Mouse (Mus musculus): Measurements from ENCODE around the gene Kif11. TPM values are rescaled to one million over a fixed set of nuclear protein-coding genes. Genes with fewer than 3 reads are reported as not detected.

The Kif11 gene
- polyA plus RNA-seq (2014; fragmentation: Nextera tagmentation; extraction: Ambion mirVana) = 87.4 and 87.5 TPM in 2 replicates

DNA sequence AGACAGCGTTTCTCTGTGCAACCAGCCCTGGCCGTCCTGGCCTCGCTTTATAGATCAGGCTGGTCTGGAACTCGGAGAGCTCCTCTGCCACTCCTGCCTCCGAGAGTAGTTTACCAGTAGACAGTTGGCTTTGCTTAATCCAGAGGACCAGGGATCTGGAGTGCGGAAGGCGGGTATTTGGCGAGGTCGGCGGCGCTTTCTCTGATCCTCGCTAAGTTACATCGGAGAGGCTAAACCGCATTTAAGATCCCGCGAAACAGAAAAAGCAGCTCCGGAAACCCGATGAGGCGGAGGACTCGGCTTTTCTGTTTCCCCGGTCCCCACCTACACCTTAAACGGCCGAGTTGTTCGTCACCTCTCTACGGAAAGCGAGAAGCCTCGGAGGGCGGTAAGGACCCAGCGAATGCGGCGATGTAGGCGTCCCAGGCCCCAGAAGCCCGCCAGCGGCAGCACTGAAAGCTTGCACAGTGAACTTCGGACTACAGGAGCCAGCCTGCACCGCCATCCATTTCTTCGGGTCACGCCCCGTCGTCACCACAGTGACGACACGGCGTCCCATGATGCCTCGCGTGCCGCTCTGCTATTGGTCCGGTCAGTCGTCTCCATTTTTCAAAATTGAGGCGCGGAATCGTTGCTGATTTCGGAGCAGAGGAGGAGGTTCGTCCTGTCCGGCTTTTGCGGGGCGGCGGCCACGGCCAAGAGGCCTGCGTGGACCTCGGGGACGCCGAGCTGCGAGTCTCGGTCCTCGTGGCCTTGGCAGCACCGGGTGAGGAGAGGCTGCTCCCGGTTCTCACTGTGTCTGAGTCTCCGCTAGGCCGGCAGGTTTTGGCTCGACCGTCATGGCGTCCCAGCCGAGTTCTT is at the start of gene Kif11:
Gene Kif11, plus strand, starts transcription at position 649 of the 861 bp plus-strand sequence.
- no peak for TF ChIP-seq CTCF (IDR thresholded peaks at IDR 0.05; ENCODE audit: low read depth)
- WGBS = under 1% methylated on average over 73 of the region's 73 CpGs
- DNase-seq = peak; percentile 99

DNA sequence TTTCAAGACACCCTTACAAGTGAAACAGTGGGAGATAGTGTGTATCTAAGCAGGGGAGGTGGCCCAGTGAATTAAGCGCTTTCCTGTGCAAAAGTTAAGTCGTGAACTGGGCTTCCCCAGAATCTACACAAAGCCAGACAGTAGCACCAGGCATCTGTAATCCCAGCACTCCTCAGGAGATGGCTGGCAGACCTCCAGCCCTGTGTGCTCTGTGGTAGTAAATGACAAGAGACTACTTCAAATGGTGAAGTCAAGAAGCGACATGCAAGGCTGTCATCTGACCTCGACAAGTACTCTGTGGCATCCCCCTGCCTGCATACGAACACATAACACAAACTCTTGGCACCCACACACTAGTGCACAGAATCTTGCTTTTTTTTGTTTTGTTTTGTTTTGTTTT is 49.0 kb upstream of the Kif11 start:
- Histone ChIP-seq H3K36me3 (ENCODE audit: insufficient read depth) (peaks cover 4% of the 10 kb centered on the region; the same call in 1 of the 2 replicates), H3K4me2 (no peak overlapping the region), H3K9me3 (ENCODE audit: low read depth, low read length) (no peaks in the 10 kb centered on the region), H3K4me3 (ENCODE audit: low read depth, low read length) (no peak overlapping the region), H3K27ac (ENCODE audit: low read depth) (no peak overlapping the region), H3K9ac (no peak overlapping the region), H3K27me3 (ENCODE audit: insufficient read depth, low read length) (no peaks in the 10 kb centered on the region), H3K4me1 (ENCODE audit: insufficient read depth) (no peaks in the 10 kb centered on the region)
- no peak for ATAC-seq (ENCODE audit: insufficient read depth)
- WGBS = 71% methylated on average over 5 of the region's 5 CpGs
- DNase-seq = peak; percentile 14
- no peak for TF ChIP-seq CTCF (IDR thresholded peaks at IDR 0.05; ENCODE audit: low read depth)

More for the DNA sequence above, at the start of gene Kif11:
- Histone ChIP-seq H3K4me1 (ENCODE audit: insufficient read depth) (peaks cover 3% of the 10 kb centered on the region; the same call in 1 of the 2 replicates), H3K4me3 (ENCODE audit: low read depth, low read length) (peak within 1 kb of the TSS; percentile 96), H3K27ac (ENCODE audit: low read depth) (peak within 1 kb of the TSS; percentile 99), H3K4me2 (peak within 1 kb of the TSS; percentile 59), H3K9ac (peak within 1 kb of the TSS; percentile 90), H3K27me3 (ENCODE audit: insufficient read depth, low read length) (no peaks in the 10 kb centered on the region), H3K36me3 (ENCODE audit: insufficient read depth) (no peaks in the 10 kb centered on the region), H3K9me3 (ENCODE audit: low read depth, low read length) (no peaks in the 10 kb centered on the region)
- ATAC-seq (ENCODE audit: insufficient read depth) = peak; percentile 99

- WGBS = 72% methylated on average over 4 of the region's 4 CpGs
- DNase-seq (no peak), ATAC-seq (ENCODE audit: insufficient read depth) (no peak)
- Histone ChIP-seq H3K4me3 (ENCODE audit: low read depth, low read length) (no peak overlapping the region), H3K4me2 (no peak overlapping the region), H3K27ac (ENCODE audit: low read depth) (no peak overlapping the region), H3K4me1 (ENCODE audit: insufficient read depth) (no peaks in the 10 kb centered on the region), H3K9me3 (ENCODE audit: low read depth, low read length) (no peaks in the 10 kb centered on the region), H3K36me3 (ENCODE audit: insufficient read depth) (peaks cover 4% of the 10 kb centered on the region; the same call in 1 of the 2 replicates), H3K27me3 (ENCODE audit: insufficient read depth, low read length) (no peaks in the 10 kb centered on the region), H3K9ac (no peak overlapping the region)
- TF ChIP-seq CTCF (IDR thresholded peaks at IDR 0.05; ENCODE audit: low read depth) = no peak
These were observed 43.5 kb upstream of the Kif11 start for GRCm38 (mm10) chr19:37332726-37333125.

DNA sequence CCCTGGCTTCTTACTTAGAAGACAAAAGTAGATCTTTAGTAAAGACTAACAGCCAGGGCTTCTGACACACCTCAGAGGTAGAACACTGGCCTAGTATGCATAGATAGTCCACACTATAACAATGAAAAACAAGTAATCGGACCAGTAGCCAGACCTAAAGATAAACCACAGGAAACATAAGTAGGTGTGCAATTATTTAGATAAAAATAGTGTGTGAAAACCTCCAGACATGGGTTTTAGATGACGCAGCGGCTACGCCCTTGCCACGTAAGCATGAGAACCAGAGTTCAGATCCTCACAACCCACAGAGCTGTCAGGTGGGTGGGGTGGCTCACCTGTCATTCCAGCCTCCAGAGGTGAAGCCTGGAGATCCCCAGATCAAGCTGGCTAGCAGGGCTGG is 42.8 kb upstream of the Kif11 start:
- TF ChIP-seq CTCF (IDR thresholded peaks at IDR 0.05; ENCODE audit: low read depth) = no peak
- no peak overlapping the region for H3K27ac ChIP-seq (ENCODE audit: low read depth)
- H3K36me3 ChIP-seq (ENCODE audit: insufficient read depth) = peaks cover 1% of the 10 kb centered on the region; the same call in 1 of the 2 replicates
- 86% methylated on average over 5 of the region's 5 CpGs for WGBS
- ATAC-seq (ENCODE audit: insufficient read depth) (no peak), DNase-seq (no peak)
- no peak overlapping the region for H3K4me3 ChIP-seq (ENCODE audit: low read depth, low read length)
- no peaks in the 10 kb centered on the region for H3K27me3 ChIP-seq (ENCODE audit: insufficient read depth, low read length)
- H3K9ac ChIP-seq = no peak overlapping the region
- no peaks in the 10 kb centered on the region for H3K9me3 ChIP-seq (ENCODE audit: low read depth, low read length)
- H3K4me2 ChIP-seq = no peak overlapping the region
- no peaks in the 10 kb centered on the region for H3K4me1 ChIP-seq (ENCODE audit: insufficient read depth)

DNA sequence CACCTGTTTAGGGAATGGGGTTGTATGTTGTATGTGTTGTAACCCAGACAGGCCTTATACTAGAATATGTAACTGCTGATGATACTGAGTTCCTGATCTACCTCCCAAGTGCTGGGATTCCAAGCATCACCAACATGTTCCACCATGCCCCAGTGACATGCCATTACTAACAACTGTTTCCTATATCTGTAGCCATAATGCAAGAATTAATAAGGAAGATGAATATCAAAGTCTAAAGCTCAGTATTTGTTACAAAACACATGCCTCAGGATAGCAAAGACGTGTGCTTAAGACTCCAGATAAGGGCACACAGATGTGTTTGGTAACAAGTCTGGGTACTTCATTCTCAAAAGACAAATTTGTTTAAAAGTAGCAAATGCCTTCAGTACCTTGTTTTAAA is 40.8 kb upstream of the Kif11 start:
- WGBS = 60% methylated on average over 1 of the region's 1 CpGs
- ATAC-seq (ENCODE audit: insufficient read depth) (no peak), DNase-seq (no peak)
- H3K9ac ChIP-seq = no peak overlapping the region
- H3K27ac ChIP-seq (ENCODE audit: low read depth) = no peak overlapping the region
- H3K4me3 ChIP-seq (ENCODE audit: low read depth, low read length) = no peak overlapping the region
- no peaks in the 10 kb centered on the region for H3K9me3 ChIP-seq (ENCODE audit: low read depth, low read length)
- H3K36me3 ChIP-seq (ENCODE audit: insufficient read depth) = no peaks in the 10 kb centered on the region
- H3K27me3 ChIP-seq (ENCODE audit: insufficient read depth, low read length) = no peaks in the 10 kb centered on the region
- TF ChIP-seq CTCF (IDR thresholded peaks at IDR 0.05; ENCODE audit: low read depth) = no peak
- H3K4me2 ChIP-seq = no peak overlapping the region
- H3K4me1 ChIP-seq (ENCODE audit: insufficient read depth) = no peaks in the 10 kb centered on the region

GRCm38 (mm10) chr19:37337752-37338151 is 38.5 kb upstream of the Kif11 start, which contains the start of gene Ide:
Ide (minus strand) TSS chr19:37337852.
- TF ChIP-seq CTCF (IDR thresholded peaks at IDR 0.05; ENCODE audit: low read depth) = no peak
- Histone ChIP-seq H3K36me3 (ENCODE audit: insufficient read depth) (no peaks in the 10 kb centered on the region), H3K27ac (ENCODE audit: low read depth) (no peak within 1 kb of the TSS), H3K4me3 (ENCODE audit: low read depth, low read length) (no peak within 1 kb of the TSS), H3K4me1 (ENCODE audit: insufficient read depth) (no peaks in the 10 kb centered on the region), H3K27me3 (ENCODE audit: insufficient read depth, low read length) (no peaks in the 10 kb centered on the region), H3K9me3 (ENCODE audit: low read depth, low read length) (no peaks in the 10 kb centered on the region), H3K4me2 (no peak within 1 kb of the TSS), H3K9ac (no peak within 1 kb of the TSS)
- WGBS = 62% methylated on average over 4 of the region's 4 CpGs
- DNase-seq = no peak
- ATAC-seq (ENCODE audit: insufficient read depth) = no peak

DNA sequence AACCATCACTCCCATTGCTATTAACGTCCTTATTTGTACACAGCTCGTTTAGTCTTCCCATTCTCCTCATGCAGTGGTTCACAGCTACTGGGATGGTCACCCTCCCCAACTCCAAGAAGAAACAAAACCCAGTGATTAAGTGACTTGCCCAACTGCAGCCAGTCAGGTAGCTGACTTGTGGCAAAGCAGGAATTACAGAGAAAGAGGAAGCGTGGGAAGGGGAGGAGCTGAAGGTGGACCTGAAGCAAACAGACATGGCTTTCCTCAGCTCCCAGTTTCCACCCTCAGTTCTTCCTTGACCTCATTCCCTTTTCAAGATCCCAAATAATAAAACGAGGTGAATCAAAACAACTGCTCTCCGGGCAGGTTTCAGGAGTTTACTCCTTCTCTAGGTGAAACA is 35.7 kb upstream of the Kif11 start:
- H3K36me3 ChIP-seq (ENCODE audit: insufficient read depth) = no peaks in the 10 kb centered on the region
- no peak for TF ChIP-seq CTCF (IDR thresholded peaks at IDR 0.05; ENCODE audit: low read depth)

More for the DNA sequence above, 35.7 kb upstream of the Kif11 start:
- Histone ChIP-seq H3K4me1 (ENCODE audit: insufficient read depth) (no peaks in the 10 kb centered on the region), H3K9me3 (ENCODE audit: low read depth, low read length) (no peaks in the 10 kb centered on the region), H3K4me2 (no peak overlapping the region), H3K9ac (no peak overlapping the region), H3K4me3 (ENCODE audit: low read depth, low read length) (no peak overlapping the region), H3K27ac (ENCODE audit: low read depth) (no peak overlapping the region), H3K27me3 (ENCODE audit: insufficient read depth, low read length) (no peaks in the 10 kb centered on the region)
- 75% methylated on average over 5 of the region's 5 CpGs for WGBS
- ATAC-seq (ENCODE audit: insufficient read depth) (no peak), DNase-seq (no peak)

All from lung, embryonic 14.5 days (tissue).